Mouse (Mus musculus): ENCODE results near the gene Itprip. TPM values are rescaled to one million over a fixed set of nuclear protein-coding genes. Genes with fewer than 3 reads are reported as not detected.
"Not testable (repeated sequence)": the region's sequence is repeated elsewhere in the genome, so short reads cannot be mapped to it uniquely, and the experiment has no call there.

Gene Itprip
- polyA plus RNA-seq, 1 experiment = 1.6 TPM

GRCm38 (mm10) chr19:47857957-47858942 is 60.8 kb downstream of the Itprip start:
- H3K27ac ChIP-seq (replicated peaks; ENCODE audit: low read depth, low read length) = no peak overlapping the region
- no peaks in the 10 kb centered on the region for H3K4me1 ChIP-seq (ENCODE audit: control insufficient read depth, insufficient read depth, insufficient read length, low read length)
- H3K4me3 ChIP-seq (ENCODE audit: insufficient read depth, low read depth, low read length) = no peak overlapping the region

DNA sequence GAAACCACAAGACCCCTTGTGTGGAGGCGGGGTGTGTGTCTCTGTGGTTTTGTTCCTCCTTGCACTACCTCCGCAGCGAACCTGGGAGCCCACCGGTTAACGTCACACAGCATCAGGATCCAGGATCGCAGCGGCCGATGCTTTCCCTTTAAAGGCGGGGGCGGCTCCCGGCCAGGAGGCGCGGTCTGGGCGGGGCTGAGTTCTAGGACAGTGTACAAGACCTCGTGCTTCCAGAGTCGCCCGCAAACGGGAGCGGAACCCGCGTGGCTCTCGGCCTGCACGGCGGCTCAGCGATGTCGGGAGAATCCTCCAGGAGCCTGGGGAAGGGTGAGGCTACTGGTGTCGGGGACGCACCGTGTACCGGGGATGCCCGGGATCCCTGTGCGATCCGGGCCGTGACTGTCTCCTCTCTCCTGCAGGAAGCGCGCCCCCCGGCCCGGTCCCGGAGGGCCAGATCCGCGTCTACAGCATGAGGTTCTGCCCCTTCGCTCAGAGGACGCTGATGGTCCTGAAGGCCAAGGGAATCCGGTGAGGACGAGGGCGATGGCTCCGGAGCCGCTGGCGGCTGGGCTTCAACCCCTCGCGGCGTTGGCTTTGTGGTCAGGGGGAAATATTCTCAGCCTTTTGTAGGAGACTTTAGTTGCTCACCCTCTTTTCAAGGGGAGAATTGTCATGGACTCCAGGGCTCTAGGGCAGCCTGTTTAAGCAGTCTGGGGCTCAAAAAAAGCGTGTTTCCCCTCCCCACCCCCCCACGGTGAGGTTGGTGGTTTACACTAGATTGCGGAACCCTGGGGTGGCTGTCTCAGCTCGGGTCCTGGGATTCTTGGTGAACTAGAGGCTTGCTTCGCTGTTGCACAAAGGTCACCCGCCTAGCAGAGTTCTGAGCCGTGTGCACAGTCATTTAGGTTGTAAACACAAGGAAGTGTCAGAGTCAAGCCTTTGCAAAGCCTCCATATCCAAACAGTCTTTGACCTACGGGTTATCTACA is 64.0 kb downstream of the Itprip start, which contains the start of gene Gsto1:
Gene Gsto1, plus strand, starts transcription at position 175 of the 988 bp plus-strand sequence.
- H3K4me1 ChIP-seq (ENCODE audit: control insufficient read depth, insufficient read depth, insufficient read length, low read length) = no peaks in the 10 kb centered on the region
- peak within 1 kb of the TSS; percentile 76 for H3K4me3 ChIP-seq (ENCODE audit: insufficient read depth, low read depth, low read length)
- H3K27ac ChIP-seq (replicated peaks; ENCODE audit: low read depth, low read length) = no peak within 1 kb of the TSS

DNA sequence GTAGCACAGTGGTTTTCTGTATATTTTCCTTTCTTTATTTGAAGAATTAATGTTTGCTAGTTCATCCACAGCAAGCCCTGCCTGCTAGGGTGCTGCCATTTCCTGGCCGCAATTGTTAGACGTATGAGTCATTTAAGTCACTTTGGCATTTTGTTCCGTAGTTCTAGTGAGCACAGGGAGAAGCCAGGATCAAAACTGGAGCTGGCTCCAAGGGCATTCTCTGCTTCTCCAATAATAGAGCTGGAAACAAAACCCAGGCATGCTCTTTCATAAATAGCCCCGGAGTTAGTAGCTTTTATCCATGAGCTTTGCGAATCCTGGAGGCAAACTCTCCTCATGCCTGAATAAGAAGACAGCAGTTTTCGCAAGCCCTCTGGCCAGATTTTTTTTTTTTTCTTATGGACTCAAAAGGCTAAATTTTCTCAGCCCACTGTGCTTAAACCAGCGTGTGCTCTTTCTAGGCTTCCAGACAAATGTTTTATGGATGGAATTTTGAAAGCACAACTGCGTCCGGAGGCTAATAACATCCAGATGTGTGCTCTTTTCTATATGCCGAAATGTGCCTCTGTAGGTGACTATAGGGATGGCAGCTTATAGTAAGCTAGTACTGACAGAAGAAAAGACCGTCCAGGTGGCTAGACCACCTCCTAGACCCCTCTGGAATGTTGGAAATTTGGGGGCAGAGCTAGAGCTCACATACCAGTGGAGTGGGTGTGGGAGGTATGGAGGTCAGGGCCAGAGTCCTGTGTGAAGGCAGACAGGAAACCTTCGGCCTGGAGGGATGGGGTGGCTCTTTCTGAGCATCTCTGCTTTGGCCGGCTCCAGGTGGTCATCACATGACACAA is 64.9 kb downstream of the Itprip start:
- H3K4me3 ChIP-seq (ENCODE audit: insufficient read depth, low read depth, low read length) = peak overlapping the region; percentile 49
- no peak overlapping the region for H3K27ac ChIP-seq (replicated peaks; ENCODE audit: low read depth, low read length)
- H3K4me1 ChIP-seq (ENCODE audit: control insufficient read depth, insufficient read depth, insufficient read length, low read length) = no peaks in the 10 kb centered on the region

DNA sequence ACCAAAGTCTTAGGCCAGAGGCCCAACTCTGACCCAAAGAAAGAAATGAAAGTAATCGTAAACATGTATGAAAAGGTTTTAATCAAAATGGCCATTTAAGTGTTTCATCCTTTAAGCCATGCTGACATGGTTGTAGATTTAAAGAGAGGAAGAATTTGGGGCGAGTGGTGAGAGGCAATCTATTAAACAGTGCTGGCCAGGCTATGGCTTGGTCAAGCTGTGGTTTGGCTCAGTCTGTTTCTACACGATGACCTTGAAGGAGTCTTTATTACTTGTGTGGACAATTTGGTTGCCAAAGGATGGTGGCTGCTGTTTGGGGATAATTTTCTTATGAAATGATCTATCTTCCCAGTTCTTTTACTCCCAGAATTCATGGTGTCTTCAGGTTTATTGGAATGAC is 66.0 kb downstream of the Itprip start:
- Histone ChIP-seq H3K4me3 (ENCODE audit: insufficient read depth, low read depth, low read length) (no peak overlapping the region), H3K27ac (replicated peaks; ENCODE audit: low read depth, low read length) (no peak overlapping the region), H3K4me1 (ENCODE audit: control insufficient read depth, insufficient read depth, insufficient read length, low read length) (no peaks in the 10 kb centered on the region)

GRCm38 (mm10) chr19:47852131-47852530 is 67.0 kb downstream of the Itprip start:
- not testable (repeated sequence) for H3K4me3 ChIP-seq (ENCODE audit: insufficient read depth, low read depth, low read length); H3K27ac ChIP-seq (replicated peaks; ENCODE audit: low read depth, low read length); H3K4me1 ChIP-seq (ENCODE audit: control insufficient read depth, insufficient read depth, insufficient read length, low read length)

DNA sequence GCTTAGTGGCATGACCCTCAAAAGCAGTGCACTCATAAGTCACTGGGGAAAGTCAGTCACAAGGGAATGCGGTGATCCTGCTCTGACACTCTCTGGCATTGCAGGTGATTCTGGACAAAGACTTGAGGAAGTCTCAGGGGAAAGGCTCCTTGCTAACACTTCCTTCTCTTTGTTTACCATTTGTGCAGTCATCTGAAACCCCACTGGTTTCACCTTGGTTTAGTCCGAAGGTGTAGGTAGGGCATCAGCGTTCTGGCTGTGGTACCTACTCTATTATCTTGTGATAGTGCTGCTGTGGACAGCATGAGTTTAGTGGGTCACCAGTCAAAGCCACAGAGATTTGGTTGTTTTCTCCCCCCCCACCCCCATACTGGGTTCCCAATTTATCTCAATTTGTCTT is 69.4 kb downstream of the Itprip start:
- H3K27ac ChIP-seq (replicated peaks; ENCODE audit: low read depth, low read length) = no peak overlapping the region
- no peaks in the 10 kb centered on the region for H3K4me1 ChIP-seq (ENCODE audit: control insufficient read depth, insufficient read depth, insufficient read length, low read length)
- H3K4me3 ChIP-seq (ENCODE audit: insufficient read depth, low read depth, low read length) = no peak overlapping the region

Other genes starting within 250 kb of the Itprip start
- gene Col17a1, start 227.2 kb downstream of the Itprip start, polyA plus RNA-seq (2012; ENCODE audit: insufficient read depth, insufficient read length, missing spikeins) = not detected in 2 replicates
- gene Sfr1, start 187.6 kb downstream of the Itprip start, polyA plus RNA-seq (2012; ENCODE audit: insufficient read depth, insufficient read length, missing spikeins) = 67.7 and 69.4 TPM in 2 replicates
- 148 and 196 TPM in 2 replicates for gene Gsto1, start 64.3 kb downstream of the Itprip start, polyA plus RNA-seq (2012; ENCODE audit: insufficient read depth, insufficient read length, missing spikeins)
- 6.9 and 8.8 TPM in 2 replicates for gene Gsto2, start 53.8 kb downstream of the Itprip start, polyA plus RNA-seq (2012; ENCODE audit: insufficient read depth, insufficient read length, missing spikeins)
- gene Cfap43, start within 50 bp of the Itprip start, polyA plus RNA-seq (2012; ENCODE audit: insufficient read depth, insufficient read length, missing spikeins) = not detected in 2 replicates
- gene Cfap58, start 18.4 kb upstream of the Itprip start, polyA plus RNA-seq (2012; ENCODE audit: insufficient read depth, insufficient read length, missing spikeins) = not detected in 2 replicates

Measured in brown adipose tissue, adult 24 weeks (tissue).